Mouse (Mus musculus) frontal cortex, adult 2 months (tissue): ENCODE data around the gene Syt8. TPM values are rescaled to one million over a fixed set of nuclear protein-coding genes. Genes with fewer than 3 reads are reported as not detected.

ENCODE experiments used
- polyA plus RNA-seq: library from polyadenylated mRNA; depleted of rRNA; stranded (reverse); fragments of >200 nt; gene quantifications from 2 replicates; pipeline ENCODE4 v1.2.3, GENCODE M21; 2012; rRNA removed

Syt8 gene
- polyA plus RNA-seq, 1 experiment, result not detected

Other genes starting within 250 kb of the Syt8 start
- not detected in 2 replicates for gene Gm10153, start 244.5 kb upstream of the Syt8 start, polyA plus RNA-seq
- gene Krtap5-3, start 233.5 kb upstream of the Syt8 start, polyA plus RNA-seq, result 0.06 and 0.13 TPM in 2 replicates
- gene Gm7579, start 223.0 kb upstream of the Syt8 start, polyA plus RNA-seq, result not detected in 2 replicates
- gene Krtap5-5, start 204.9 kb upstream of the Syt8 start, polyA plus RNA-seq, result not detected in 2 replicates
- gene Gm40460, start 193.8 kb upstream of the Syt8 start, polyA plus RNA-seq, result not detected in 2 replicates
- gene Gm2431, start 176.5 kb upstream of the Syt8 start, polyA plus RNA-seq, result not detected in 2 replicates
- gene Gm4559, start 160.5 kb upstream of the Syt8 start, polyA plus RNA-seq, result not detected in 2 replicates
- gene Krtap5-1, start 137.7 kb upstream of the Syt8 start, polyA plus RNA-seq, result 0.21 TPM in 1 of 2 replicates, not detected in the other
- gene Krtap5-4, start 131.3 kb upstream of the Syt8 start, polyA plus RNA-seq, result not detected in 2 replicates
- gene Ifitm10, start 61.1 kb upstream of the Syt8 start, polyA plus RNA-seq, result 36.7 and 45.5 TPM in 2 replicates
- 0.17 and 0.40 TPM in 2 replicates for gene Gm49369, start 52.2 kb upstream of the Syt8 start, polyA plus RNA-seq
- 383 and 391 TPM in 2 replicates for gene Ctsd, start 46.8 kb upstream of the Syt8 start, polyA plus RNA-seq
- gene Tnni2, start 7.0 kb downstream of the Syt8 start, polyA plus RNA-seq, result 1.7 and 2.0 TPM in 2 replicates
- 11.0 and 11.2 TPM in 2 replicates for gene Lsp1, start 26.0 kb downstream of the Syt8 start, polyA plus RNA-seq
- 0.50 and 1.8 TPM in 2 replicates for gene Tnnt3, start 64.0 kb downstream of the Syt8 start, polyA plus RNA-seq
- 81.6 and 81.9 TPM in 2 replicates for gene Mrpl23, start 97.8 kb downstream of the Syt8 start, polyA plus RNA-seq
- gene Igf2, start 232.0 kb downstream of the Syt8 start, polyA plus RNA-seq, result 60.6 and 81.1 TPM in 2 replicates
- gene Gm49394, start 235.1 kb downstream of the Syt8 start, polyA plus RNA-seq, result 0.10 and 0.27 TPM in 2 replicates